Mouse (Mus musculus): ENCODE measurements around the gene Ddx39b.

DNA sequence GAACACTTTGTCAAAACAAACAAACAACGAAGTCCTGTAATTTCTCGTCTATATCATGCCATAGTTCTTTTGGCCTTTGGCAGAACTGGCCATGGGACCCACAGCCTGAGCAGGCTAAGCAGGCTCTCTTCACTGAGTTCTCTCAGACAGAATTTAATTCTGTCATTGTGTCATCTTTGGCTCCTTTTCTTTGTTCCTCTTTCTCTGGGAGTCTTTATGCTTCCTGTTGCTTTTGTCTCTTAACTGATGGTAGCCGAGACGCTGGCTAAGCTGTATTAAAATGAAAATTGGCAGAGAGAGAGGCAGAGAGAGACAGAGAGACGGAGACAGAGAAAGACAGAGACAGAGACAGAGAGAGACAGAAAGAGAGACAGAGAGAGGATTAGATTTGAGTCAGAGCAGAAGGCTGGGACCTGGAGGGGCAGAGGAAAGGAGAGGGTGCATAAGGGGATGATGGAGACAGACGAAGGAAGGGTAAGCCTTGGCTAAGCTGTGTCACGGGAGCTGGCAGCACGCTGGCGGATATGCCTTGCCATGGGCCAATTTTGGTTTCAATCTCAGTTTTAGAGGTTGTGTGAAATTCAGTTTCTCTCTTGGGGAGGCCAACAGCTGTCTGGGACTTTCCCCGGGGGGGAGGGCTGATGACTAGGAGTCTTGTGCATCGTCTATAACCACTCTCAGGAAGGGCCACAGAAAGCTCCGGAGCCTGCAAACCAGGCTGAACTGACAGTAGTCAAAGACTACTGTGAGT, 31.6 kb upstream of the Ddx39b start:
- TF ChIP-seq EP300 (IDR thresholded peaks at IDR 0.05; ENCODE audit: insufficient read depth, low read depth, low read length), result no peak
- no peak for TF ChIP-seq CTCF (IDR thresholded peaks at IDR 0.05; ENCODE audit: low read depth, low read length)
- TF ChIP-seq POLR2A (IDR thresholded peaks at IDR 0.05; ENCODE audit: insufficient read depth, low read length), result no peak
